Comparison of ENCODE assay signal across 10 mouse cellular contexts in genomic region chr5:133718187-133719078, GRCm38 (mm10).
A peak's percentile ranks its signal among the peaks of the same experiment; 100 is the strongest.
DNase-seq lines count a peak whose midpoint lies in the region; ATAC-seq and TF ChIP-seq lines count a peak whose summit lies in the region.
"Had no signal": no experiment of that assay in that cellular context is flagged by ENCODE, and none has a peak within 500 bp of the region (broad histone marks: within the 10 kb centered on the region; RNA-seq: fewer than 3 reads in every experiment).

No protein-coding gene starts in this region.

- H3K36me3 ChIP-seq in ES-Bruce4 (ENCODE audit: control insufficient read depth, insufficient read depth, low read length, poor library complexity, severe bottlenecking): no peaks in the 10 kb centered on the region
- H3K36me3 ChIP-seq in forebrain, embryonic 14.5 days (ENCODE audit: control insufficient read depth, insufficient read depth, low read length): no peaks in the 10 kb centered on the region
- H3K36me3 ChIP-seq in heart, embryonic 11.5 days (ENCODE audit: control insufficient read depth, insufficient read depth, low read length): no peaks in the 10 kb centered on the region

- peak; percentile 21 for DNase-seq in embryo, embryonic 11 days
- DNase-seq in embryo, embryonic 10.5 days (ENCODE audit: low spot score): no peak
- peak; percentile 95 for DNase-seq in forebrain, embryonic 14.5 days (ENCODE audit: low spot score)
- DNase-seq in mesoderm, embryonic 11.5 days (ENCODE audit: low read depth, low spot score): peak; percentile 16
- no peak for DNase-seq in testis, postnatal 14 days (ENCODE audit: low spot score)
- DNase-seq: kidney, postnatal 36 days; lung, postnatal 36 days had no signal

- H3K4me3 ChIP-seq in ES-Bruce4 (ENCODE audit: low read depth, low read length): no peak overlapping the region
- H3K4me3 ChIP-seq in forebrain, embryonic 14.5 days (ENCODE audit: low read depth, low read length): no peak overlapping the region
- H3K4me3 ChIP-seq in heart, embryonic 11.5 days (ENCODE audit: low read depth, low read length): no peak overlapping the region

- peak overlapping the region; percentile 23; the same call in 1 of the 2 replicates for H3K4me2 ChIP-seq in forebrain, embryonic 14.5 days (ENCODE audit: low read length)
- H3K4me2 ChIP-seq in heart, embryonic 11.5 days: no peak overlapping the region

- no peak for TF ChIP-seq CTCF in ES-Bruce4 (IDR thresholded peaks at IDR 0.05; ENCODE audit: low read depth, low read length)

- no peaks in the 10 kb centered on the region for H3K9me3 ChIP-seq in ES-Bruce4 (replicated peaks; ENCODE audit: control insufficient read depth, insufficient read depth, low read length, poor library complexity, severe bottlenecking)
- H3K9me3 ChIP-seq in forebrain, embryonic 14.5 days (replicated peaks; ENCODE audit: control insufficient read depth, low read length): no peaks in the 10 kb centered on the region
- no peaks in the 10 kb centered on the region for H3K9me3 ChIP-seq in heart, embryonic 11.5 days (replicated peaks; ENCODE audit: control insufficient read depth, low read length)

- TF ChIP-seq POLR2A in ES-Bruce4 (IDR thresholded peaks at IDR 0.05; ENCODE audit: insufficient read depth, low read length): no peak

- H3K9ac ChIP-seq in ES-Bruce4 (ENCODE audit: low read depth, poor library complexity, severe bottlenecking): no peak overlapping the region
- H3K9ac ChIP-seq in forebrain, embryonic 14.5 days (ENCODE audit: low read length): no peak overlapping the region
- H3K9ac ChIP-seq in heart, embryonic 11.5 days (ENCODE audit: low read depth, low read length): no peak overlapping the region

- peak; percentile 97 for ATAC-seq in forebrain, embryonic 14.5 days
- no peak for ATAC-seq in erythroid progenitor cell, adult 5-6 weeks (replicated peaks; ENCODE audit: low FRiP score, poor library complexity, severe bottlenecking)
- ATAC-seq in heart, embryonic 11.5 days (replicated peaks; ENCODE audit: insufficient number of reproducible peaks, low FRiP score, low TSS enrichment): no peak

- H3K4me1 ChIP-seq in ES-Bruce4 (ENCODE audit: control insufficient read depth, insufficient read depth, low read length): peaks cover 1% of the 10 kb centered on the region
- H3K4me1 ChIP-seq in forebrain, embryonic 14.5 days (ENCODE audit: control insufficient read depth, insufficient read depth, low read length): peaks cover 7% of the 10 kb centered on the region; the same call in 1 of the 2 replicates
- H3K4me1 ChIP-seq in heart, embryonic 11.5 days (ENCODE audit: control insufficient read depth, insufficient read depth, low read length): no peaks in the 10 kb centered on the region

- H3K27me3 ChIP-seq in ES-Bruce4 (ENCODE audit: control insufficient read depth, insufficient read depth, low read length, poor library complexity, severe bottlenecking): no peaks in the 10 kb centered on the region; the same call in 1 of the 2 replicates
- no peaks in the 10 kb centered on the region for H3K27me3 ChIP-seq in forebrain, embryonic 14.5 days (replicated peaks; ENCODE audit: control insufficient read depth, insufficient read depth, low read length)
- no peaks in the 10 kb centered on the region for H3K27me3 ChIP-seq in heart, embryonic 11.5 days (ENCODE audit: control insufficient read depth, insufficient read depth, low read length)

- peak; percentile 81 for TF ChIP-seq EP300 in ES-Bruce4 (IDR thresholded peaks at IDR 0.05; ENCODE audit: insufficient read depth, low read depth, low read length)

- 5% methylated on average over 10 of the region's 10 CpGs for WGBS in forebrain, embryonic 14.5 days
- 64% methylated on average over 10 of the region's 10 CpGs for WGBS in heart, embryonic 11.5 days (ENCODE audit: insufficient replicate concordance)

- no peak overlapping the region for H3K27ac ChIP-seq in ES-Bruce4 (ENCODE audit: insufficient read depth, low read length)
- peak overlapping the region; percentile 45 for H3K27ac ChIP-seq in forebrain, embryonic 14.5 days (ENCODE audit: low read depth, low read length)
- H3K27ac ChIP-seq in heart, embryonic 11.5 days (ENCODE audit: low read depth, low read length): no peak overlapping the region

Comparison
In these comparisons a context has a peak if more than half of its experiments do, and no peak if none do; other contexts are left out.
1. DNase-seq: peak in embryo, embryonic 11 days (single experiment), forebrain, embryonic 14.5 days (single experiment) and mesoderm, embryonic 11.5 days (single experiment); none in embryo, embryonic 10.5 days (single experiment) and testis, postnatal 14 days (single experiment).